Mouse (Mus musculus): ENCODE data around the gene Aprt. TPM values are rescaled to one million over a fixed set of nuclear protein-coding genes. Genes with fewer than 3 reads are reported as not detected.

The Aprt gene
- polyA plus RNA-seq, 2 experiments, result 87.5 to 197 TPM

GRCm38 (mm10) chr8:122527937-122528336, 48.8 kb downstream of the Aprt start:
- ATAC-seq (ENCODE audit: insufficient read depth) (no peak), DNase-seq (ENCODE audit: low read depth in 3 of 3, low spot score in 3 of 3) (no peak)
- Histone ChIP-seq H3K4me1 (replicated peaks; ENCODE audit: control insufficient read depth in 2 of 2, insufficient read depth in 2 of 2, low read length in 1 of 2) (peaks cover 36 to 45% of the 10 kb centered on the region in 2 experiments), H3K36me3 (replicated peaks; ENCODE audit: control insufficient read depth, insufficient read depth, low read depth) (no peaks in the 10 kb centered on the region), H3K4me3 (ENCODE audit: insufficient read depth in 1 of 2, low read depth in 2 of 2, low read length in 2 of 2) (no peak overlapping the region), H3K9ac (replicated peaks) (no peak overlapping the region), H3K4me2 (ENCODE audit: low read depth) (no peak overlapping the region), H3K9me3 (ENCODE audit: control insufficient read depth, low read length) (no peaks in the 10 kb centered on the region), H3K27me3 (ENCODE audit: control insufficient read depth, insufficient read depth, low read length) (no peaks in the 10 kb centered on the region), H3K27ac (no peak overlapping the region)
- TF ChIP-seq EP300 (IDR thresholded peaks at IDR 0.05; ENCODE audit: low read depth) (no peak), CTCF (IDR thresholded peaks at IDR 0.05; ENCODE audit: low read depth) (no peak)
- WGBS (ENCODE audit: insufficient replicate concordance), result 89% methylated on average over 3 of the region's 3 CpGs

- Histone ChIP-seq H3K4me3 (ENCODE audit: insufficient read depth in 1 of 2, low read depth in 2 of 2, low read length in 2 of 2) (no peak overlapping the region), H3K36me3 (replicated peaks; ENCODE audit: control insufficient read depth, insufficient read depth, low read depth) (no peaks in the 10 kb centered on the region), H3K4me1 (replicated peaks; ENCODE audit: control insufficient read depth in 2 of 2, insufficient read depth in 2 of 2, low read length in 1 of 2) (peaks cover 36 to 51% of the 10 kb centered on the region in 2 experiments), H3K9ac (replicated peaks) (no peak overlapping the region), H3K4me2 (ENCODE audit: low read depth) (no peak overlapping the region), H3K9me3 (ENCODE audit: control insufficient read depth, low read length) (no peaks in the 10 kb centered on the region), H3K27me3 (ENCODE audit: control insufficient read depth, insufficient read depth, low read length) (no peaks in the 10 kb centered on the region), H3K27ac (peak overlapping the region; percentile 5; the same call in 1 of the 2 replicates)
- TF ChIP-seq EP300 (IDR thresholded peaks at IDR 0.05; ENCODE audit: low read depth) (no peak), CTCF (IDR thresholded peaks at IDR 0.05; ENCODE audit: low read depth) (no peak)
- ATAC-seq (ENCODE audit: insufficient read depth) (no peak), DNase-seq (ENCODE audit: low read depth in 3 of 3, low spot score in 3 of 3) (no peak)
- WGBS (ENCODE audit: insufficient replicate concordance), result 66% methylated on average over 7 of the region's 7 CpGs
Observed at GRCm38 (mm10) chr8:122526526-122527170, 50.1 kb downstream of the Aprt start.

- no peaks in the 10 kb centered on the region for H3K9me3 ChIP-seq (ENCODE audit: control insufficient read depth, low read length)
- H3K27me3 ChIP-seq (ENCODE audit: control insufficient read depth, insufficient read depth, low read length), result no peaks in the 10 kb centered on the region
- H3K27ac ChIP-seq, result peak overlapping the region; percentile 68; the same call in 1 of the 2 replicates
- ATAC-seq (ENCODE audit: insufficient read depth) (no peak), DNase-seq (ENCODE audit: low read depth in 3 of 3, low spot score in 3 of 3) (no peak)
- TF ChIP-seq CTCF (IDR thresholded peaks at IDR 0.05; ENCODE audit: low read depth) (no peak), EP300 (IDR thresholded peaks at IDR 0.05; ENCODE audit: low read depth) (no peak)
- 60% methylated on average over 3 of the region's 3 CpGs for WGBS (ENCODE audit: insufficient replicate concordance)
- peaks cover 36 to 52% of the 10 kb centered on the region in 2 experiments for H3K4me1 ChIP-seq (replicated peaks; ENCODE audit: control insufficient read depth in 2 of 2, insufficient read depth in 2 of 2, low read length in 1 of 2)
- no peaks in the 10 kb centered on the region for H3K36me3 ChIP-seq (replicated peaks; ENCODE audit: control insufficient read depth, insufficient read depth, low read depth)
- H3K4me3 ChIP-seq (ENCODE audit: insufficient read depth in 1 of 2, low read depth in 2 of 2, low read length in 2 of 2), result no peak overlapping the region
- peak overlapping the region; percentile 56 for H3K4me2 ChIP-seq (ENCODE audit: low read depth)
- peak overlapping the region; percentile 33; the same call in 1 of the 2 replicates for H3K9ac ChIP-seq (replicated peaks)
Observed at GRCm38 (mm10) chr8:122526084-122526483, 50.6 kb downstream of the Aprt start.

- Histone ChIP-seq H3K9me3 (ENCODE audit: control insufficient read depth, low read length) (no peaks in the 10 kb centered on the region), H3K36me3 (replicated peaks; ENCODE audit: control insufficient read depth, insufficient read depth, low read depth) (no peaks in the 10 kb centered on the region), H3K4me1 (replicated peaks; ENCODE audit: control insufficient read depth in 2 of 2, insufficient read depth in 2 of 2, low read length in 1 of 2) (peaks cover 40 to 60% of the 10 kb centered on the region in 2 experiments), H3K4me3 (ENCODE audit: insufficient read depth in 1 of 2, low read depth in 2 of 2, low read length in 2 of 2) (peak overlapping the region in 1 of 2 experiments; percentile 3; a peak in 1 of 4 replicates), H3K4me2 (ENCODE audit: low read depth) (peak overlapping the region; percentile 56), H3K9ac (replicated peaks) (peak overlapping the region; percentile 33), H3K27me3 (ENCODE audit: control insufficient read depth, insufficient read depth, low read length) (no peaks in the 10 kb centered on the region), H3K27ac (peak overlapping the region; percentile 68)
- TF ChIP-seq EP300 (IDR thresholded peaks at IDR 0.05; ENCODE audit: low read depth), result peak; percentile 51; the same call in 1 of the 2 replicates
- no peak for TF ChIP-seq CTCF (IDR thresholded peaks at IDR 0.05; ENCODE audit: low read depth)
- 22% methylated on average over 6 of the region's 6 CpGs for WGBS (ENCODE audit: insufficient replicate concordance)
- ATAC-seq (ENCODE audit: insufficient read depth), result peak; percentile 83
- DNase-seq (ENCODE audit: low read depth in 3 of 3, low spot score in 3 of 3), result no peak
Observed at GRCm38 (mm10) chr8:122525004-122525403, 51.7 kb downstream of the Aprt start.

Small RNA genes lying within 50 kb of the gene (microRNA-seq; reads per million reads assigned to microRNA genes)
- gene Mir6396, result not detected

Other genes with a start within 250 kb of the Aprt start
- gene Trhr2, start 216.2 kb downstream of the Aprt start, polyA plus RNA-seq (2012; rRNA removed), result not detected in 2 replicates
- gene Trhr2, start 216.2 kb downstream of the Aprt start, polyA plus RNA-seq (2014; fragmentation: Nextera tagmentation; extraction: Ambion mirVana), result not detected in 2 replicates
- 15.2 and 20.4 TPM in 2 replicates for gene Zc3h18, start 200.3 kb downstream of the Aprt start, polyA plus RNA-seq (2012; rRNA removed)
- gene Zc3h18, start 200.3 kb downstream of the Aprt start, polyA plus RNA-seq (2014; fragmentation: Nextera tagmentation; extraction: Ambion mirVana), result 12.8 and 16.7 TPM in 2 replicates
- gene Il17c, start 154.9 kb downstream of the Aprt start, polyA plus RNA-seq (2012; rRNA removed), result not detected in 2 replicates
- not detected in 2 replicates for gene Il17c, start 154.9 kb downstream of the Aprt start, polyA plus RNA-seq (2014; fragmentation: Nextera tagmentation; extraction: Ambion mirVana)
- 71.3 and 74.6 TPM in 2 replicates for gene Cyba, start 144.0 kb downstream of the Aprt start, polyA plus RNA-seq (2012; rRNA removed)
- 129 and 146 TPM in 2 replicates for gene Cyba, start 144.0 kb downstream of the Aprt start, polyA plus RNA-seq (2014; fragmentation: Nextera tagmentation; extraction: Ambion mirVana)
- 21.6 and 23.3 TPM in 2 replicates for gene Mvd, start 133.5 kb downstream of the Aprt start, polyA plus RNA-seq (2012; rRNA removed)
- 15.3 and 17.2 TPM in 2 replicates for gene Mvd, start 133.5 kb downstream of the Aprt start, polyA plus RNA-seq (2014; fragmentation: Nextera tagmentation; extraction: Ambion mirVana)
- gene Snai3, start 116.2 kb downstream of the Aprt start, polyA plus RNA-seq (2012; rRNA removed), result 0.16 and 0.23 TPM in 2 replicates
- gene Snai3, start 116.2 kb downstream of the Aprt start, polyA plus RNA-seq (2014; fragmentation: Nextera tagmentation; extraction: Ambion mirVana), result 0.30 and 0.41 TPM in 2 replicates
- gene Rnf166, start 100.8 kb downstream of the Aprt start, polyA plus RNA-seq (2012; rRNA removed), result 10.0 and 12.6 TPM in 2 replicates
- 8.7 and 9.3 TPM in 2 replicates for gene Rnf166, start 100.8 kb downstream of the Aprt start, polyA plus RNA-seq (2014; fragmentation: Nextera tagmentation; extraction: Ambion mirVana)
- gene Ctu2, start 100.8 kb downstream of the Aprt start, polyA plus RNA-seq (2012; rRNA removed), result 7.2 and 11.7 TPM in 2 replicates
- gene Ctu2, start 100.8 kb downstream of the Aprt start, polyA plus RNA-seq (2014; fragmentation: Nextera tagmentation; extraction: Ambion mirVana), result 13.9 and 16.8 TPM in 2 replicates
- gene Piezo1, start 25.6 kb downstream of the Aprt start, polyA plus RNA-seq (2012; rRNA removed), result 49.5 and 60.9 TPM in 2 replicates
- 12.6 and 15.4 TPM in 2 replicates for gene Piezo1, start 25.6 kb downstream of the Aprt start, polyA plus RNA-seq (2014; fragmentation: Nextera tagmentation; extraction: Ambion mirVana)
- gene Cdt1, start 8.9 kb downstream of the Aprt start, polyA plus RNA-seq (2012; rRNA removed), result 62.3 and 65.3 TPM in 2 replicates
- 41.9 and 48.8 TPM in 2 replicates for gene Cdt1, start 8.9 kb downstream of the Aprt start, polyA plus RNA-seq (2014; fragmentation: Nextera tagmentation; extraction: Ambion mirVana)
- 4.3 and 4.6 TPM in 2 replicates for gene Galns, start 34.6 kb upstream of the Aprt start, polyA plus RNA-seq (2012; rRNA removed)
- 3.8 and 4.7 TPM in 2 replicates for gene Galns, start 34.6 kb upstream of the Aprt start, polyA plus RNA-seq (2014; fragmentation: Nextera tagmentation; extraction: Ambion mirVana)
- 15.5 and 27.9 TPM in 2 replicates for gene Trappc2l, start 34.7 kb upstream of the Aprt start, polyA plus RNA-seq (2012; rRNA removed)
- gene Trappc2l, start 34.7 kb upstream of the Aprt start, polyA plus RNA-seq (2014; fragmentation: Nextera tagmentation; extraction: Ambion mirVana), result 32.5 and 35.4 TPM in 2 replicates
- 0.03 TPM in 1 of 2 replicates, not detected in the other for gene Pabpn1l, start 45.8 kb upstream of the Aprt start, polyA plus RNA-seq (2012; rRNA removed)
- gene Pabpn1l, start 45.8 kb upstream of the Aprt start, polyA plus RNA-seq (2014; fragmentation: Nextera tagmentation; extraction: Ambion mirVana), result not detected in 2 replicates
- gene Cbfa2t3, start 122.2 kb upstream of the Aprt start, polyA plus RNA-seq (2012; rRNA removed), result 1.8 and 1.9 TPM in 2 replicates
- gene Cbfa2t3, start 122.2 kb upstream of the Aprt start, polyA plus RNA-seq (2014; fragmentation: Nextera tagmentation; extraction: Ambion mirVana), result 3.3 and 5.0 TPM in 2 replicates
- 4.9 and 5.4 TPM in 2 replicates for gene Acsf3, start 198.6 kb upstream of the Aprt start, polyA plus RNA-seq (2012; rRNA removed)
- 5.7 and 6.6 TPM in 2 replicates for gene Acsf3, start 198.6 kb upstream of the Aprt start, polyA plus RNA-seq (2014; fragmentation: Nextera tagmentation; extraction: Ambion mirVana)